Mouse (Mus musculus) embryonic facial prominence, embryonic 15.5 days (tissue): ENCODE data around the gene Slc35e1. TPM values are rescaled to one million over a fixed set of nuclear protein-coding genes. Genes with fewer than 3 reads are reported as not detected.

Experiments
- ATAC-seq: fragments of 200-750 bp; cut with Nextera tagmentation; 2 replicates; pipeline ENCODE4 v1.8.0; 2017; ENCODE audit warnings: low read depth, moderate TSS enrichment; ENCODE audit not compliant: insufficient number of reproducible peaks, low FRiP score, low TSS enrichment
- H3K27ac ChIP-seq: fragments of 300-500 bp; sonication (generic); replicated peaks from 2 replicates; pipeline ENCODE4 v1.5.1; 2015; ENCODE audit warnings: mild to moderate bottlenecking, inconsistent platforms
- H3K27me3 ChIP-seq: fragments of 300-500 bp; sonication (generic); 2 replicates; pipeline ENCODE4 v1.6.1; 2015; ENCODE audit warnings: inconsistent platforms
- H3K36me3 ChIP-seq: fragments of 300-500 bp; sonication (generic); 2 replicates; pipeline ENCODE4 v1.6.1; 2015; ENCODE audit warnings: mild to moderate bottlenecking, inconsistent platforms
- H3K4me1 ChIP-seq: fragments of 300-500 bp; sonication (generic); 2 replicates; pipeline ENCODE4 v1.6.1; 2015; ENCODE audit warnings: inconsistent platforms
- H3K4me2 ChIP-seq: fragments of 300-500 bp; sonication (generic); replicated peaks from 2 replicates; pipeline ENCODE4 v1.6.1; 2015; ENCODE audit warnings: mild to moderate bottlenecking, inconsistent platforms
- H3K4me3 ChIP-seq: fragments of 300-500 bp; sonication (generic); replicated peaks from 2 replicates; pipeline ENCODE4 v1.5.1; 2015; ENCODE audit warnings: mild to moderate bottlenecking, inconsistent platforms
- H3K9ac ChIP-seq: fragments of 300-500 bp; sonication (generic); 2 replicates; pipeline ENCODE4 v1.6.1; 2015; ENCODE audit warnings: inconsistent platforms
- H3K9me3 ChIP-seq: fragments of 300-500 bp; sonication (generic); replicated peaks from 2 replicates; pipeline ENCODE4 v1.6.1; 2016; ENCODE audit warnings: inconsistent platforms
- WGBS: fragments of 180-500 bp; shearing (Covaris S2); methylation state at CpG from one replicate; pipeline ENCODE4 v1.1.7; 2015; 5-methylcytosine and 5-hydroxymethylcytosine counted together
- polyA plus RNA-seq: library from polyadenylated mRNA; unstranded; fragments of >200 nt; fragmentation: Nextera tagmentation; extraction: Ambion mirVana; gene quantifications from 2 replicates; pipeline ENCODE4 v1.2.1, GENCODE M21; 2015

The Slc35e1 gene
- polyA plus RNA-seq, 1 experiment from 2014 or later: 24.8 TPM

DNA sequence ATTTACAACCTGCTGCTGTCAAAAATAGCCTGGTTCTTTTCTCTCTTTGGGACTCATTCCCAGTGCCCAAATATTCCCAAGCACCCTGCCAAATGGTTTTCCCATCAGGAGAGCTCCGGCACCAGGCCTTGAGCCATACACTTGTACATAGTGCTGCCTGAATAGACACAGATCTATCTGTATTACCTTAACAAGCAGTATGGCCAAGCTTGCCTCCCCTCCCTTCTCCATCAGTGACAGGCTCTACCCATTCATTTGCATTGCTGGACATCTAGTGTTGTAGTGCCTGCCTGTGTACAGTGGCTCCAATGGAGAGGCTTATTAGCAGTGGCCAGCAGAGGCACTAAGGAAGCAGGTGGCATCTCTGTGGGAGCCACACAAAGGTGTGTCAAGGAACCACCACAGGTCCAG, 8.1 kb upstream of the Slc35e1 start:
- H3K36me3 ChIP-seq: peaks cover 24% of the 10 kb centered on the region
- ATAC-seq: no peak
- no peak overlapping the region for H3K9ac ChIP-seq

GRCm38 (mm10) chr8:72499521-72500284, 7.3 kb upstream of the Slc35e1 start:
- H3K4me3 ChIP-seq: no peak overlapping the region
- no peak overlapping the region for H3K4me2 ChIP-seq
- no peak overlapping the region for H3K9ac ChIP-seq
- H3K4me1 ChIP-seq: 0 out of 2 replicates have a peak, but pooled peaks cover 5% of the 10 kb centered on the region
- peaks cover 32% of the 10 kb centered on the region for H3K36me3 ChIP-seq
- 83% methylated on average over 2 of the region's 2 CpGs for WGBS
- no peak overlapping the region for H3K27ac ChIP-seq
- ATAC-seq: no peak
- no peaks in the 10 kb centered on the region for H3K27me3 ChIP-seq
- no peaks in the 10 kb centered on the region for H3K9me3 ChIP-seq

More for the DNA sequence above, 8.1 kb upstream of the Slc35e1 start:
- 96% methylated on average over 1 of the region's 1 CpGs for WGBS
- Histone ChIP-seq H3K27ac (no peak overlapping the region), H3K4me3 (no peak overlapping the region), H3K4me2 (no peak overlapping the region), H3K4me1 (0 out of 2 replicates have a peak, but pooled peaks cover 5% of the 10 kb centered on the region), H3K9me3 (no peaks in the 10 kb centered on the region), H3K27me3 (no peaks in the 10 kb centered on the region)

DNA sequence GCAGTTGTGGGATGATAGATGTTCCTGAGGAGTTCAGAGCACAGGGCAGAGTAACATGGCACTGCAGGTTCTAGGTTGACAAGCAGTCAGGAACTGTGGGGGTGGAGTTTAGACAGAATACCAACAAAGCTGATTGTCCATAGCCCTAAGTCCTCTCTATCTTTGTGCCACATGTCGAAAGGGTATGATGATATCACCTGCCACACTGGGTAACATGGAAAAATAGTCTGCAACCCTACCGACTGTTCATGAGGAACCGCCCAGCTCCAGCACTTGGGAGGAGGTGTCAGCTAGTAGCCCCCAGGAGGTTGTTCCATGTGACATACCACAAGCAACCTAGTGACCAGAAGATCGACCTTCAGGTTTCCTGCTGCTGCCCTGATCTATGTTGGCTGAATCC, 6.1 kb upstream of the Slc35e1 start:
- Histone ChIP-seq H3K27ac (no peak overlapping the region), H3K4me2 (no peak overlapping the region), H3K27me3 (no peaks in the 10 kb centered on the region), H3K36me3 (peaks cover 29% of the 10 kb centered on the region), H3K9me3 (no peaks in the 10 kb centered on the region), H3K4me1 (peaks cover 12% of the 10 kb centered on the region), H3K4me3 (no peak overlapping the region), H3K9ac (no peak overlapping the region)
- no peak for ATAC-seq
- WGBS: 82% methylated on average over 4 of the region's 4 CpGs

DNA sequence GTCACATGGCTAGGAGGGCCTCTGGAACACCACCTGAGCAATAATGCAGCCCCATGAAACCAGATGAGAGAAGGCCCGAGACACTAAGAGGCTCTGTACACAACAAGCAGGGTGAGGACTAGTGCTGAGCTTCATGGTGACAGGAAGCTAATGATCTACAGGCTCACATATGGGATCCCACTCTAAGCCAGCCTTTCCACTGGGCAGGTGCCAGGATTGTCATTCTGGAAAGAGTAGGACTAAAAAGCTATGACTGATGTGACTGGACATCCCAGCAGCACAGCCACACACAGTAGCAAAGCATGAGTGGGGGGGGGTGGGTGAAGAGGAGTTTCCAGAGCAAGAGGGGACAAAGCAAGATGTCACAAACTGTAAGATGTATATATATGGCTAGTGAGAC, 5.5 kb upstream of the Slc35e1 start:
- no peaks in the 10 kb centered on the region for H3K9me3 ChIP-seq
- no peak overlapping the region for H3K9ac ChIP-seq
- H3K27ac ChIP-seq: no peak overlapping the region
- H3K4me1 ChIP-seq: peaks cover 16% of the 10 kb centered on the region
- no peaks in the 10 kb centered on the region for H3K27me3 ChIP-seq
- WGBS: 59% methylated on average over 1 of the region's 1 CpGs
- peaks cover 29% of the 10 kb centered on the region for H3K36me3 ChIP-seq
- H3K4me2 ChIP-seq: no peak overlapping the region
- ATAC-seq: no peak
- no peak overlapping the region for H3K4me3 ChIP-seq

DNA sequence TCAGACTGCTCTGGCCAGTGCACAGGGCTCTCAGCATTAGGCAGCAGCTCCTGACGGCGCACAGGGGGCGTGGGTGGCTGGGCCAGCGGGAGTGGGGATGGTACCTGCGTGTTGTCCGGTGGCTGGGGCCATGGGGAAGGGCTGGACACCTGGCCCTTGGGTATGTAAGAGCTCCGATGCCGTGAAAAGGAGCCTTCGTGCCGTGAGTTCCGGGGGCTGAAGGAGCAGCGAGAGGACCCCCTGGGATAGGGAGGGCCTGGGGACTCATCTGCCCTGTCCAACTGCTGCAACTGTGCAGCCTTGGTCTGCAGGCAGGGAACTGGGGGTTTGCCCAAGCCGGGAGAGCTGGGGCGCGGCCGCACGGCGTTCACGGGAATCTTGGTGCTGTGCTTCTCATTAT, 3.8 kb upstream of the Slc35e1 start:
- Histone ChIP-seq H3K4me1 (peaks cover 24% of the 10 kb centered on the region), H3K4me2 (no peak overlapping the region), H3K9ac (no peak overlapping the region), H3K9me3 (no peaks in the 10 kb centered on the region), H3K36me3 (peaks cover 29% of the 10 kb centered on the region), H3K27me3 (no peaks in the 10 kb centered on the region), H3K4me3 (no peak overlapping the region), H3K27ac (no peak overlapping the region)
- WGBS: 89% methylated on average over 19 of the region's 19 CpGs
- ATAC-seq: no peak

- no peak overlapping the region for H3K4me3 ChIP-seq
- H3K9ac ChIP-seq: no peak overlapping the region
- H3K9me3 ChIP-seq: no peaks in the 10 kb centered on the region
- H3K36me3 ChIP-seq: peaks cover 29% of the 10 kb centered on the region
- ATAC-seq: no peak
- WGBS: 86% methylated on average over 23 of the region's 23 CpGs
- no peaks in the 10 kb centered on the region for H3K27me3 ChIP-seq
- no peak overlapping the region for H3K4me2 ChIP-seq
- peaks cover 30% of the 10 kb centered on the region for H3K4me1 ChIP-seq
- no peak overlapping the region for H3K27ac ChIP-seq
Measured at GRCm38 (mm10) chr8:72495411-72496111, 3.1 kb upstream of the Slc35e1 start.

GRCm38 (mm10) chr8:72493381-72493780, 967 bp upstream of the Slc35e1 start:
- H3K4me3 ChIP-seq: peak overlapping the region; percentile 98
- no peaks in the 10 kb centered on the region for H3K9me3 ChIP-seq
- H3K36me3 ChIP-seq: peaks cover 36% of the 10 kb centered on the region
- H3K27me3 ChIP-seq: no peaks in the 10 kb centered on the region
- peaks cover 32% of the 10 kb centered on the region for H3K4me1 ChIP-seq
- H3K27ac ChIP-seq: peak overlapping the region; percentile 69
- 8% methylated on average over 8 of the region's 8 CpGs for WGBS
- peak overlapping the region; percentile 68 for H3K4me2 ChIP-seq
- H3K9ac ChIP-seq: peak overlapping the region; percentile 37
- no peak for ATAC-seq

DNA sequence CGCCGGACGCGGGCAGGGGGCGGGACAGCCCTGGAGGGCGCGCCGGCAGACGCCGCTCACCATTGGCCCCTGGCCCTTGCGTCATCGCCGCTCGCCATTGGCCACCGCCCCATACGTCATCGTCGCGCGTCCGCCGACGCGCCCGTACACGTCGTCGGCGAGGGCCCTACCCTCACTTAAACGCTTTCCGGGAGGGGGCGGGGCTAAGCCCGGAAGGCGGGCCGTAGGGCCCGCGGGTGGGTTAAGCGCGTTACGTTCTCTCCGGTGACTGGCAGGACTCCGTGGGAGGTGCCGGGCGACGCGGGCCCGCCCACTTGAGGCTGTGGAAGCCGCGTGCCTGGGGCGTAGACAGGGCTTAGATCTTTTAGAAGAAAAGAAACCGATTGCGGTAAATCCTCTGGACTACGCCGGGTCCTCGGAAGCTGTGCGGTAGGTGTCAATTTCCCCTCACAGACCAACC, 238 bp upstream of the Slc35e1 start:
- Histone ChIP-seq H3K9me3 (no peaks in the 10 kb centered on the region), H3K27me3 (no peaks in the 10 kb centered on the region), H3K27ac (peak overlapping the region; percentile 81), H3K9ac (peak overlapping the region; percentile 87), H3K36me3 (peaks cover 44% of the 10 kb centered on the region), H3K4me1 (peaks cover 32% of the 10 kb centered on the region), H3K4me2 (peak overlapping the region; percentile 90), H3K4me3 (peak overlapping the region; percentile 98)
- WGBS: under 1% methylated on average over 56 of the region's 56 CpGs
- peak; percentile 99 for ATAC-seq

DNA sequence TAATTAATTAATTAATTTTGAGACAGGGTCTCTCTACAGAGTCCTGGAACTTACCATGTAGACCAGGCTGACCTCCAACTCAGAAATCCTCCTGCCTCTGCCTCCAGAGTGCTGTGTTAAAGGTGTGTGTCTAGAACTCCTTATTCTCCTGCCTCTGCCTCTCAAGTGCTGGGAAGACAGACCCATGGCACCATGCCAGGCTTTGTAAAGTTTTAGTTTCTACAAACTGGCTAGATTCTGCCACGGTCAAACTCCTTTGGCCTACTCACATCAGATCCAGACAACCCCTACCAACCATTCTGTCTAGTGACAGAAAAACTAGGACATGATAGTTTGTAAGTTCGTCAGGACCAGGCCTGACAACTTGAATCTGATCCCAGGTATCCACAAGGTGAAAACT, 1.4 kb downstream of the Slc35e1 start:
- Histone ChIP-seq H3K36me3 (peaks cover 47% of the 10 kb centered on the region), H3K4me1 (peaks cover 32% of the 10 kb centered on the region), H3K4me3 (peak overlapping the region; percentile 98), H3K9me3 (no peaks in the 10 kb centered on the region), H3K9ac (no peak overlapping the region), H3K4me2 (peak overlapping the region; percentile 90), H3K27me3 (no peaks in the 10 kb centered on the region), H3K27ac (no peak overlapping the region)
- 76% methylated on average over 2 of the region's 2 CpGs for whole genome bisulfite sequencing
- no peak for ATAC-seq

- Histone ChIP-seq H3K4me3 (no peak overlapping the region), H3K27ac (no peak overlapping the region), H3K4me2 (no peak overlapping the region), H3K9ac (no peak overlapping the region), H3K27me3 (no peaks in the 10 kb centered on the region), H3K4me1 (peaks cover 26% of the 10 kb centered on the region), H3K36me3 (peaks cover 70% of the 10 kb centered on the region), H3K9me3 (no peaks in the 10 kb centered on the region)
- no peak for ATAC-seq
Measured at GRCm38 (mm10) chr8:72487014-72487413, 5.4 kb downstream of the Slc35e1 start.

DNA sequence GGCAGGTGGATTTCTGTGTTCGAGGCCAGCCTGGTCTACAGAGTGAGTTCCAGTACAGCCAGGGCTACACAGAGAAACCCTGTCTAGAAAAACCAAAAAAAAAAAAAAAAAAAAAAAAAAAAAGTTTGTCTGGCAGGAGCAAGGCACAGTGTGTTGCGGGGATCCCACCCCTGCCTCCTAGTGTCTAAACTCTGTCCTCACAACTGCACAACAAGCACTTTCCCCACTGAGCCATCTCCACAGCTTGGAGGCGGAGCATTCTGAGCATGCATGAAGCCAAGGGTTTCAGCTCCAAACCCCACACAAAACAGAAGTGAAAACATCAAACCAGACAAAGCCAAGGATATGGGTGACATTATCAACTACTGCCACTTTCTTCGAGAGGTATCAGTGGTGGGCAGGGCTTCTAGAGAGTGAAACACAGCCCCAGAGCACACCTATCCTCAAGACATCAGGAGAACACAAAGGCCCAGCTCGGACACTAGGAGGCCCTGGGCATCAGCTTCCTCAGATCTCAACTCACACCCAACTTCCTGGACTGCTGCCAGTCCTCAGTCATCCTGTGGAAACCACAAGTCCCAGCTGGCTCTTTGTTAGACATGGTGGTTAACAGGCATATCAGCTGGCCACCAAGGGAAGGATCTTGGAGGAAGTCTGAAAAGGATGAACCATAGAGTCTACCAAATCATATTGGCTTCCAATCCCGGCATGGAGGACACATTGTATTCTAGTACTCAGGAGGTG, 6.8 kb downstream of the Slc35e1 start:
- Histone ChIP-seq H3K4me1 (peaks cover 14% of the 10 kb centered on the region), H3K4me2 (no peak overlapping the region), H3K27me3 (no peaks in the 10 kb centered on the region), H3K9me3 (no peaks in the 10 kb centered on the region), H3K4me3 (no peak overlapping the region), H3K36me3 (peaks cover 80% of the 10 kb centered on the region), H3K27ac (no peak overlapping the region), H3K9ac (no peak overlapping the region)
- 77% methylated on average over 6 of the region's 6 CpGs for WGBS
- ATAC-seq: no peak
